Mouse (Mus musculus) gastrocnemius, postnatal 25 days (tissue): Measurements from ENCODE around the gene Zbtb44. TPM values are rescaled to one million over a fixed set of nuclear protein-coding genes. Genes with fewer than 3 reads are reported as not detected.

Source experiments
- DNase-seq: peaks from one replicate; pipeline ENCODE4 v3.0.0; 2022
- total RNA-seq, 2 experiments: library from RNA; stranded (reverse); gene quantifications; 1 replicate in 1 of 2; 2 replicates in 1 of 2; pipeline ENCODE4 v1.2.3; 2021

The Zbtb44 gene
- total RNA-seq, 2 experiments from 2014 or later = 52.3 to 58.9 TPM

DNA sequence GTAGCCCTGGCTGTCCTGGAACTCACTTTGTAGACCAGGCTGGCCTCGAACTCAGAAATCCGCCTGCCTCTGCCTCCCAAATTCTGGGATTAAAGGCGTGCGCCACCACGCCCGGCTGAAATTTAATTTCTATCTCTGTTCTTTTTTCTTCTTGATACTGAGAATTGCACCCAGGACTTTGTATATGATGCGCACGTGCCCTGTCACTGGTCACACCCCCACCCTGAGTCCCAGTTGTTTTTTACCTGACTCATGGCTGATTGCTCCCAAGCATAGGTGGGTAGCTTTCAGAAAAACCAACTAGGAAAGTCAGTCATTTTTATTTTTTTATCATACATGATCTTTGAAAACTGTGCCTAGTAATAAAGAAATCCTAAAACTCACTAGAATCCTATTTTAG, 40.3 kb downstream of the Zbtb44 start:
- DNase-seq = no peak

DNA sequence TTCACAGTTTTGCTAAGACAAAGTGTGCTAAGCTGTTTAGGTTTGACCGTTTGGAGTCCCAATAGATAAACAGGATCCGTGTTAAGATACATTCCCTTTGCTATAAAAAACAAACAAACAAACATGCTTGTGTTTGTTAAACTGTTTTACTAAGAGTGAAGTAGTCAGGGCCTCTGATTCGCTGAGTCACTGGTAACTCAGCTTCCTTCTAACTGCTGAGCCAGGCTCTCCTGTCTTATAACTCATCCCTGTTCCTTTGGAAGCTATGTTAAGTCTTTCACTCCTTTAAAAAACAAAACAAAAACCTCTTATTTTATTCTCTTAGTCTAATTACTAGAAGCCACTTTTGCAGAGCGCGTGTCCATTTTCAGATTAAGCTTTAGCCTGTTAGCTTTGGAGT, 41.8 kb downstream of the Zbtb44 start:
- DNase-seq = no peak

DNA sequence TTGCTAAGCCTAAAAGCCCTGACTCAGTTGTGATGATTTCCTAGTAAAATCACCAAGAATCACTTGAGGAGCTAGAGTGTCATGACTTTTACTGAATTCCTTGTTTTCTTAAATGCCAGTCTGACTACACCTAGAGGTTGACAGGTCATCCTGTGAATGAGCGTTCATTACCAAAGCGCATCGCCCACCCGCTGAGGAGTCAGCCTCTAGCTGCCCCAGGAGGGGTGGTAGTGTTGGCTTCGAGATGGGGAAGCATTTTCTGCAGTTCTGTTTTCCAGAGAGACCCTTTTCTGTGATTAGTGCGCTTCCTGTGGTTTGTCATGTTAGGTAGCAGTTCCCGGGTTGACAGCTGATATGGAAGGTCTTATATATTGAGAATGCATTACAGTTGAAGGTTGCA, 43.4 kb downstream of the Zbtb44 start:
- no peak for DNase-seq

DNA sequence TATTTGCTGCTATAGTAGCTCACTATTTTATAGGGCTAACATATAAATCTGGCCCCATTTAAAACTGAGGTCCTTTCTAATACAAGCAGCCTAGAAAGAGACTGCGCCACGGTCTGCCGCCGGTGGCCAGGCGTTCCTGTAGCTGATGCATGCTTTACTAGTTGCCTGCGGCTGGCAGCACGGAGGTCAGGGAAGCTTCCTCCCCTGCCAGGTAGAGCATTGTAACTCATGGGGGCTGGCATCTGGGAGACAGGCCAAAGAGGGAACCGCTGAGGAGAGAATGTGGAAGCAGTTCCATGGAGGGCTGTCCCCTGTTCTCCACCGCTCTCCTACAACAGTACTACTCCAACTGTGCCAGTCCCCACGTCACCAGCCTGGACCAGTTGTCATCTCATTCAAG, 44.4 kb downstream of the Zbtb44 start:
- DNase-seq = no peak

DNA sequence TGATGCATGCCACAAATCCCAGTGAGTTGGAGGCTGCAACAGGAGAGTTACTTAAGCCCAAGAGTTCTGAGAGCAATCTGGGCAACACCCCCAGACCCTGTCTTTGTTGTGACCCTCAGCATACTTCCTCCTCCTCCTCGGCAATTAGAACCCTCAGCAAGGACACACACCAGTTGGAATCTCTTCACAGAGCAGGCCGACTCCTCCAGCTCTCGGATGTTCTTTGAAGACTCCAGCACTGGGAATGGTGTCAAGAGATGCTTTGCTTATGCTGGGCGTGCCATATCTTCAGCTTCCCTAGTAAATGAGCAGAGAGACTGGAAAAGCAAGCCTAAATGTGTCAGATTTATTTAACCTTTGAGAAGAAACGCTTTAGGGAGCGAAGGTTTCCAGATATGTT, 50.3 kb downstream of the Zbtb44 start:
- no peak for DNase-seq

DNA sequence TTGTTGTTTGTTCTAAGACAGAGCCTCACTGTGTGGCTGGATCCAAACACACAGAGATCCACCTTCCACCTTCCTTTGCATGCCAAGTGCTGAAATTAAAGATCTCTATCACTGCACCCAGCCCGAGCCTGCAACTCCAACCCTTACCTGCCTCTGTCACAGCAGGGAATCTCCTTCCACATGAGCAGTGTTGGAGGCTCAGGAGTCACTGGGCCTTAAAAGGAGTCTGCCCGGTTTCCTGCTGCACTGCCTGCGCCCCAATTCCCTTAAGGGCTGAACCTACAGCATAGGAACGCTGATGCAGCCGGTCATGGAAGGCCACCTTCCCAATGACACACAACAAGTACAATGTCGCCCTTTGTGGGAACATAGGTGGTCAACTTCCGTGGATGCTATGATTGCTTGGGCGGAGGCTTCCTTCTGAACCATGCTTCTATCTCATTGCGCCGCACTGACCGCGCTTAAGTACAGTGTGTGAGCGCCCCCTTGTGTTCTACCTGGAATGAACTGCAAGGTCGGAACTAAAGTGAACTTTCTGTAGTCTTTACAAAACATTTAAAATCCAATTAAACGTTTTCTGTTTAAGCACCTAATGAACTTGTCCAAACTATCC, 51.7 kb downstream of the Zbtb44 start:
- peak; percentile 31 for DNase-seq

DNA sequence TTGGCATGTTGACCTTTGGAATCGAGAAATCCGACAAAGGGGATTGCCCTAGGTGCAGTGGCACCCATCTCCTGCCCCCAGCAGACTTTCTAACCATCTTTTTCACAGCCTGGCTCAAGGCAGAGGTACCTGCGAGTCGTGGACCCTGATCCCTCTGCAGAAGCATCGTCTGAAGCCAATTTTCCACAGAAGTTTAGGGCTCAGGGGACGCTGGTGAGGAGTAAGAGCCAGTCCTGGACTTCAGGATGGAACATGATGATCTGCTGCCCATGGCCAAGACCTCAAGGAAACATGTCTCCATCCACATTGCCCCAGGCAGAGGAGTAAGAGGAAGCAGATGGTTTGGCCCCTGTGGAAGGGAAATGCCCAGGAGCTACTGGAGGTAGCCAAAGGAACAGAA, 52.3 kb downstream of the Zbtb44 start:
- DNase-seq = no peak

DNA sequence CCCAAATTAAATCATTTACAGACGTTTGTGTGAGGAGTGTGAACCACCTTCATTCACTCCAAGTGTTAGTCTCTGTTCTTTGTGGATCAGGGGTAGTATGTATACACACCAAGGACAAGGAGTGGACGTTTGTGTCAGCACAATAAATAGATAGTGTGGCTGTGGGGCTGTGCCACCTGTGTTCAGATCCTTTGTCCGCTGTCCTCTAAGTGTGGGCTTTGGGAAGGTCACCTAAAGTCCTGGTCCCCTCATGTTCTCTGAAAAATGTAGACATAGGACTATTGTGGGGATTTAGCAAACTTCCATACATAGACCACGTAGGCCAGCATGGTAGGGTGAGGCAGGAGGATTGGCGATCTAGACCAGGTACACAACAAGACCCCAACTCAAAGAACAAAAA, 55.1 kb downstream of the Zbtb44 start:
- no peak for DNase-seq

DNA sequence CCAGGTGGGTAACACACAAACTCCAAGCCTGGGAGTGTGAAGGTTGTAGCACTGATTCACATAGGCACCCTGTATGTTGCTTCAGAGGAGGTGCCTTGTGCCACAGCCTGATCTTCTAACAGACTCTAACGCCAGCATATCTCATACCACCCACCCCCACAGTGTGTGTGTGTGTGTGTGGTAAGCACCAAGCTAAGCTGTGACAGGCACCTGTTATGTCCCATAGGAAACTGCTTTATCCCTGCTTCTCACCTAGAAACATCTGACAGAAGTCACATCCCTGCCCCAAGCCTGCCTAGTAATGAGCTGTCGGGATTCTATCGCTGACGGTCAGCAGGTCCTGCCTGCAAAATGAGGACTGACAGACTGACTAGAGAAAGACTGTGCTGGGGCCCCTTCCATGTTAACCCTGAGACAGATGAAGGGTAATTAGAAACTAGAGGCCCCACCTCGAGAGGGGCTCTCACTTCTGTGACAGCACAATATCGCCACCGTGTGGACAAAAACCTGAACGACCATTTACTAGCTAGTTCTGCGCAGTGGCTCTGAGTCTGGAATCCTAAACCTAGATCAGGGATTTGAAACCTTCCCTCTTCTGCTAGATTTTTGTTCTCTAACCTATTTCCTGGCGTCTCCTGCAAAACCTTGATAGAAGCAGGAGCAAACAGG, 55.8 kb downstream of the Zbtb44 start:
- no peak for DNase-seq

DNA sequence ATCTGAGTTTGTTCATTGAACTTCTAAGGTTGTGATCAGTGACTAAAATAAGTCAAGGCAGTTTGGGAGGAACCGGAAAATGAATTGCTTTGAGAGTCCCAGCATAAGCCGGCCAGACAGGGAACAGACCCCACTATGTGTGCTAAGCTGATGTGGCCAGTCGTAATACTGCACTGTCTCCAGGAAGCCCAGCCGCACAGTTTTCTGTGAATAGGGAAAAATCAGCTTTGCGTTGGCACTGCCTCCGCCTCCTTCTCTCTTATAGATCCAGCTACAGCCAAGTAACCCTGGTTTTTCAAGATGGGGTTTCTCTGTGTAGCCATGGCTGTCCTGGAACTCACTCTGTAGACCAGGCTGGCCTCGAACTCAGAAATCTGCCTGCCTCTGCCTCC, 56.3 kb downstream of the Zbtb44 start:
- DNase-seq = no peak

DNA sequence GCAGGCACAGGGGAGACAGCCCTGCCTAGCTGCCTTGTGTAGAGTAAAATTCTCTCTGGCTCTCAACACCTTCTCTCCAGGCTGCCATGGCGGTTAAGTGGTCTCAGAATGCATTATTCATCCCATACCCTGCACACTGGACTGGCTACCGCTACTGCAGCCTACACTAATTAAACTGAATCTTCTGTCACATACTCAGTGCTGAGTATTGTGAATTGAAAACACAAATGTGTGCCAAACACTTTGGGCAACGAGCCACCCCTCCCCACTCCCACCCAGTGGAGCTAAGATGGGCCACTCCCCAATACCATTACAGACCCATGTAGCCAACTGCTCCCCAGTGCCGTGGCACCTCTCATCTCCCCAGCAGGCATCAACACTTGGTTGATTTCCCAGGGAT, 57.0 kb downstream of the Zbtb44 start:
- DNase-seq = no peak

DNA sequence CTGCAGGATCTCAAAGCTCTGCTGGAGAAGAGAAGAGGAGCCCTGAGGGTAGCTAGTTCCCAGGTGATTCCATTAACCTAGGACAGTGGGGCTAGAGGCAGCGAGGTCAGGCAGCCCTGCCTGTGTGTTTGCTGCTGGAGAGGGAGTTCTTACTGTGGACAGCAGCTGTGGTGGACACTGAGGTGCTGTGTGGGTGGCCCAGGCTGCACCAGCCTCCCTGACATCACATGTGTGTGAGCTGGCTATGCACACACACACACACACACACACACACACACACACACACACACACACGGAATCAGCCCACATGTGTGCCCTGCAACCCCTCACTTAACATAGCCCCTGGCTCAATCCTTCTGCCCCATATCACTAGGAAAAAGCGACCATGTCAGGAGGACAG, 57.7 kb downstream of the Zbtb44 start:
- DNase-seq = no peak

DNA sequence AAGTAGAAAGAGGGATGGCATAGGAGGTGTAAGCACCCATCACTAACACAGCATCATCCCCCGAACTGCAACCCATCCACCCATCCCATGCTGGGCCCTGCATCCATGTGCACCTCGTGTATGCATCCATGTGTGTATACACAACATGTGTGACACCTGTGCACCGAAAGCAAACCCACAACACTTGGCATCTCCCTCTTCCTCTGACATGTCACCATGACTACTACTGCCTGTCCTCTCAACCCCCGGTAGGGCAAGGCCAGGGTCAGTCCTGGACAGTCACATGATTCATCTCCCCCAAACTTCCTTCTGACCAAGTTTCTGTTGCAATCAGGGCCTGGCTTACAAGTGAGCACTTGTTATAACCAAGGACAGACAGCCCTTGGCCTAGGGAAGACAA, 58.4 kb downstream of the Zbtb44 start:
- no peak for DNase-seq

DNA sequence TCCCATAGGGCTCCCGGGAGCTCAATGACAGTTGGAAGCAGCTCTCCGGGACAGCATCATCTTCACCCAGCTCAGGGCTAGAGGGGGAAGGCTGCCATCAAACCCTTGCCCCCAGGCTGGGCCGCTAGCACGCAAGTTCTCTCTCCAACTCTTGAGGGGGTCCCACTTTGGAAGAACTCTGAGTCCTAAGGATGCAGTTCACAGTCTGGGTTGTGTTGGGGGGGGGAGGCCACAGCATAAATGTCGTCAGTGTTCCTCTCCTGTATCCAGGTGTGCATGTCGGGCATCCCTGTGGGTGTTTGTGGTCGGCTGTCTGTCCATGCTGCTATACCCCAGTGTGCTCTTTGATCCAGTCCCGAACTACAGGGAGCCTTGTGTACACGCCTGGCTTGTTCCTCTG, 59.1 kb downstream of the Zbtb44 start:
- DNase-seq = no peak

DNA sequence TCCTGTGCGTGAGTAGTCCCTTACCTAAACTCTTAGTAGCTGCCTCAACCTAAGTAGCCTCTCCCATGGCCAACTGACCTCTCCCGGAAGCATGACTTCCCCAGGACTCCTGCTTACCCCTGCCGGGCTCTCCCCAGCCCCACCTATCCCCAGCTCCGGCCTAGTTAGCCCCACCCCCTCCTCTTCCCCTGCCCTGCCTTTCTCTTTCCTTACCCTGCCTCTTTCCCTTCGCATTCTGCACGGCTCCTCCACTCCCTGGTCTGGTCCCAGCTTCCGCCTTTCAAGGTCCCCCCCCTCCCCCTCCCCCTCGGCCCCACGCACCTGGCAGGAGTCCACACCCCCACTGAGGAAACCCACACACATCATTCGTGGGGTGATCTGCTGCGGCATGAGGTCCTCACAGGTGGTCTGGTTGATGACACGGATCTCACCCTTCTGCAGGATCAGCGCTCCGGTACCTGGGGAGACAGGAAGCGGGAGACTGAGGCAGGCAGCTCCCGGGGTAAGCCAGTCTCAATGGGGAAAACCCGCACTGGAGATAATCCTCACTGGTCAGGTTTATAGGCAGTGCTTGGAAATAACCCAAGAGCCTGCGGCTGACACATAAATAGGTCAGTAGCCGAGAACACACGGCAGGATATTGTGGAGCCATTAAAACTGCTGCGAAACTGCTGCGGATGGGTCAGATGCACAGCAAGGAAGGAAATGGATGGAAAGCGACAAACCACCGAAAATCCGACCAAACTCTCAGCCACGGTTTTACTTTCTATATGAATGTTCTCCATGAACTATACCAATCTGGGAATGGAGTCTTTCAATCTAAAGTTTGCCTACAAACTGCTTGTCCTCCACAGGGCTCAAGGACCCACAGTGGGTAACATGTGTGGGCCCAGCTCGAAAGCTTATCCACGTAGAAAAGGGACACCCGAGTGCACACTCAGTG, 59.9 kb downstream of the Zbtb44 start:
- DNase-seq = no peak

DNA sequence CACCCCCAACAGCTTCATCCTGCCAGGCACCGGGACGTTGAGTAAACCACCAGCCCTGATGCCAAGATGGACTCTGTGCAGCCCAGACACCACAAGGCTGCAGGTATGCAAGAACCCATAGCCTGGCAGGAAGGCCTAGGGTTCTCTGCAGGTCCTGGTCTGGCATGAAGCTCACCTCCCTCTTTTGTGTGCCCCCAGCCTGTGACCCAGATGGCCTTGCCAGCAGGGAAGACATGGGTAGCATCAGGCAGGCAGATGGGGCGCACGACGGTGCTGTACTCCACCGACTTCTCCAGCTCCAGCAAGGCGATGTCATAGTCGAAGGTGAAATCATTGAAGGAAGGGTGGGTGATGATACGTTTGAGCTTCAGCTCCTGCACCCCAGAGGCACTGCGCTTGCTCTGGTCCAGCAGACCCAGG, 60.7 kb downstream of the Zbtb44 start:
- no peak for DNase-seq

DNA sequence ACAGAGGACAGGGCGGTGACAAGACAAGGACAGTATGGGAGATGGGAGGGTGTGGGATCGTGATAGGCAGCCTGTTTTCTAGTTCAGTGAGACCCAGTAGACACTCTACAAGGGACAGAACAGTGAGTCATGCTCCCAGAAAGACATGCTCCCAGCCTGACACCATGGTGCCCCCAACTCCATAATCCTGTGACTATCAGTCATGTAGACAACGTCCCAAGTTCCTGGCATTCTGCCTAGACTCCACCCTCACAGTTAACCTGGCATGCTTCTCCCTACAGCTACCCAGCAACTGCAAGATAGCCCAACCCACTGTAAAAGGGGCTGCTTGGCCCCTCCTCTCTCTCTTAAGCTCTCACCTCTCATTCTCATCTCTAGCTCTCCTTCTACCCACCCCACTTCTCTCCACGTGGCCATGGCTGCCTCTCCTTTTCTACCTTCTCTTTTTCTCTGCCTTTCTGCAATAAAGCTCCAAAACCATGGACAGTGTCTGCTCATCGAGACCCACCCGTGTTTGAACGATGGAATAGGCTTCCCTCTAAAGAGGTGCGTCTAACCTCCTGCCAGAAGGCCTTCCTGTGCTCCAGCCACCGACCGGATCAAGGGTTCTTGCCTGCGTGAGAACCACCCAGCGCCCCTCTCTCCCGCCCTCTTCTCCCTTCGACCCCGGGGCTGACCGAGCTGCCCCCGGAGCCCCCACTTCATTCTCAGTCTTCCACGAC, 61.8 kb downstream of the Zbtb44 start:
- no peak for DNase-seq

DNA sequence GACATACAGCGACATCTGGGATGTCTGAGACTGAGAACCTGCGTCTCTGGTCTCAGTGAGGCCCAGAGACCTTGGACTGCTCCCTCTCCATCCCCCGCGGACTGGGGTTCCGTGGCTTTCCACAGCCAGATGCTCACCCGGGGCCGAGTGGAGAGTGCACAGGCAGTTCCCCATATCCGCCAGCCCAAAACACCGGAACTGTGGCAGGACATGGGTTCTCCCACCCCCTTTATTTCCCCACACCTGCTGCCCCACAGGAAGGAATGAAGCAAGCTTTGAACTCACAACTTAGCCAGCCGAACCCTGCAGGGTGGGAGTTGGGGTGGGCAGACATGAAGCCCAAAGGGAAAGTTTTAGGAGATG, 62.4 kb downstream of the Zbtb44 start:
- DNase-seq = no peak

DNA sequence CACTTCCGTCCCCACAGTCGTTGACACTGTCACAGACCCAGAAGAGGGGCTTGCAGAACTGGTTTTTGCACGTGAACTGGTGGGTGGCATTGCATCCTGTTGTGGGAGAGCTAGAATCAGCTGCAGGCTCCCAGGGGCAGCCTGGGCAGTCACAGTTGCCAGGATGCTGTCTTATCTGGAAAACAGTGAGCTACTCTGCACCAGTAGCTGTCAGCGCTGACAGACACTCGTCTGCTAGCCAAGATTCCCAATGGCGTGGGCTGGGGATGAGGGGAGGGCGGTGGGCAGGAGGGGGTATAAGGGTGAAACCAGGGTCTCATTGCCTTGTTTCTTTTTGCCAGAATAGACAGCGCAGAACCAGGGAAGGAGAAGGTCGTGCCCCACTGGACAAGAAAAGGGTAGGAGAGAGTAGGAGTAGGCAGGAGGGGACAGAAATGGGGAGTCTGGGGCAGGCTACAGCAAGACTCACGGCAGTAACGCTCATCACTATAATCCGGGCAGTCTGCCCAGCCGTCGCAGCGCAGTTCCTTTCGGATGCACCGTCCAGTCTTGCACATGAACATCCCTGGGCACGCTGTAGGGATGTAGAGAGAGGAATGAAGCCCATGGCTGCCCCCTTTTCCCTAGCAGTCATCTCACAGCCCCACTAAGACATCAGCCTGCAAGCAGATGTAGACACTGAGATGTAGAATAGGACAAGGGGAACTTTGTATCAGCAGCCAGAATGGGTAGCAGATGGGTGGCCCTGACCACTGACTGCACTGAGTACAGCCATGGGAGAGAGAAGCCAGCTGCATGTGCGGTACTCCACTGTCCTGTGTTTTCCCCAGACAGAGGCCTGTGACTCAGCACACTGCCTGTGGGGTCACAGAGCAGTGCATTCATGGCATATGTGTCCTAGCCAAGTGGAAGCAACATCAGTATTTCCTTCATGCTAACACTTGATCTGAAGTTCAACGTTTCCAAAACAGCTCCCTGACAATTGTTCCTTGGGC, 66.9 kb downstream of the Zbtb44 start:
- no peak for DNase-seq

DNA sequence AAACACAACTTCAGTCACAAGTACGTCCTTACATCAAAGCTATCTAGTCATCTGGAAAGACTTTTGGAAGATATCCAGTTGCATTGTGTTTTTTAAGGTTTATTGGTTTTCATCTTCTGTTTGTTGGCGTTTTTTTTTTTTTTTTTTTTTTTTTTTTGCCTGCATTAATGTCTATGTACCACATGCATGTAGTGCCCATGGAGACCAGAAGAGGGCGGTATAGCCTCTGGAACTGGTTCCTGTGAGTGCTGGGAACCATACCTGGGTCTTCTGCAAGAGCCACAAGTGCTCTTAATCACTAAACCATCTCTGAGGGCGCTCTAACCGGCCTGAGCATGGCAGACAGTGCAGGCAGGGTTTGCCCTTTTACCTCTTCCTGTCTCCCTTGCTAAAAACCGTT, 67.7 kb downstream of the Zbtb44 start:
- no peak for DNase-seq

DNA sequence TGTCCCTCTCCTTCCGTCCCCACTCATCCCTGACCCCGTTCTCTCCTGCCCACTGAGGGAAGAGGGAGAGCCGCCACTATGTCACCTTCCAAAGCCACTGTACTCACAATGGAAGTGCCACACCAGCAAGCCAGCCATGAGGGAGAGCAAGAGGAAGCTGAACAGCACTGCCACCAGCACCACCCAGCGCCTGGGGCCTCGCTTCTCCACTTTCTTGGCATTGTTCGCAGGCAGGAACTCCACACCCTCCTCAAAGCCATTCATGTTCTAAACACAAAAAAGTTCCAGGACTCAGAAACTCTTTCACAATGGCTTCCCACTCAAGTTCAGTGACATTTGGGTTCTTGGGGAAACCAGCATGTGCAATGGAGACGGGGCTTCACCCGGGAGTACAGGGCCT, 78.0 kb downstream of the Zbtb44 start:
- no peak for DNase-seq
